Mouse (Mus musculus) embryonic fibroblast, embryonic 13.5 days (primary cell): Measurements from ENCODE around the gene Dsn1. TPM values are rescaled to one million over a fixed set of nuclear protein-coding genes. Genes with fewer than 3 reads are reported as not detected.

Experiments used
- H3K27ac ChIP-seq: 2 replicates; pipeline ENCODE4 v1.5.1; 2012; ENCODE audit warnings: low read length, control low read depth, inconsistent platforms; ENCODE audit not compliant: insufficient read depth
- H3K4me1 ChIP-seq: 2 replicates; pipeline ENCODE4 v1.6.1; 2011; ENCODE audit warnings: low read length; ENCODE audit not compliant: control insufficient read depth, insufficient read depth
- H3K4me3 ChIP-seq: 2 replicates; pipeline ENCODE4 v1.5.1; 2011; ENCODE audit warnings: mild to moderate bottlenecking, control low read depth, low read length; ENCODE audit not compliant: insufficient read depth
- CTCF ChIP-seq: IDR thresholded peaks from 2 replicates; pipeline ENCODE4 v1.5.1; 2011; ENCODE audit warnings: mild to moderate bottlenecking, control low read depth, low read length, moderate library complexity, borderline replicate concordance; ENCODE audit not compliant: insufficient read depth
- POLR2A ChIP-seq: IDR thresholded peaks from 2 replicates; pipeline ENCODE4 v1.6.1; 2011; ENCODE audit warnings: low read depth, mild to moderate bottlenecking, control low read depth, low read length, moderate library complexity
- polyA plus RNA-seq: library from polyadenylated mRNA; stranded (reverse); fragments of >200 nt; gene quantifications from 2 replicates; pipeline ENCODE4 v1.2.4, GENCODE M21; 2011; ENCODE audit warnings: low read depth; ENCODE audit not compliant: missing spikeins, insufficient read length

Dsn1 gene
- polyA plus RNA-seq, 1 experiment = 26.0 TPM

GRCm38 (mm10) chr2:157046956-157047355 lies 40.0 kb upstream of the Dsn1 start:
- Histone ChIP-seq H3K4me1 (no peaks in the 10 kb centered on the region), H3K27ac (no peak overlapping the region), H3K4me3 (no peak overlapping the region)
- TF ChIP-seq CTCF (no peak), POLR2A (no peak)

GRCm38 (mm10) chr2:157045932-157046331 lies 39.0 kb upstream of the Dsn1 start:
- TF ChIP-seq CTCF (no peak), POLR2A (no peak)
- no peak overlapping the region for H3K4me3 ChIP-seq
- H3K27ac ChIP-seq = no peak overlapping the region
- no peaks in the 10 kb centered on the region for H3K4me1 ChIP-seq

- TF ChIP-seq CTCF = peak; percentile 23; the same call in 1 of the 2 replicates
- TF ChIP-seq POLR2A = no peak
- no peaks in the 10 kb centered on the region for H3K4me1 ChIP-seq
- no peak overlapping the region for H3K4me3 ChIP-seq
- H3K27ac ChIP-seq = no peak overlapping the region
Observed at GRCm38 (mm10) chr2:157043987-157044386, 37.0 kb upstream of the Dsn1 start.

- no peak overlapping the region for H3K4me3 ChIP-seq
- TF ChIP-seq POLR2A = no peak
- TF ChIP-seq CTCF = no peak
- H3K4me1 ChIP-seq = no peaks in the 10 kb centered on the region
- H3K27ac ChIP-seq = no peak overlapping the region
Observed at GRCm38 (mm10) chr2:157043556-157043955, 36.6 kb upstream of the Dsn1 start.

- H3K4me1 ChIP-seq = no peaks in the 10 kb centered on the region
- TF ChIP-seq CTCF = no peak
- no peak for TF ChIP-seq POLR2A
- H3K4me3 ChIP-seq = no peak overlapping the region
- H3K27ac ChIP-seq = no peak overlapping the region
Observed at GRCm38 (mm10) chr2:157041421-157041820, 34.5 kb upstream of the Dsn1 start.

GRCm38 (mm10) chr2:157040649-157041046 lies 33.7 kb upstream of the Dsn1 start:
- Histone ChIP-seq H3K4me3 (no peak overlapping the region), H3K4me1 (no peaks in the 10 kb centered on the region), H3K27ac (no peak overlapping the region)
- TF ChIP-seq POLR2A (no peak), CTCF (no peak)

- TF ChIP-seq POLR2A = no peak
- TF ChIP-seq CTCF = peak; percentile 26; the same call in 1 of the 2 replicates
- H3K4me3 ChIP-seq = no peak overlapping the region
- no peak overlapping the region for H3K27ac ChIP-seq
- no peaks in the 10 kb centered on the region for H3K4me1 ChIP-seq
Observed at GRCm38 (mm10) chr2:157039900-157040648, 33.1 kb upstream of the Dsn1 start.

- no peak overlapping the region for H3K4me3 ChIP-seq
- no peak overlapping the region for H3K27ac ChIP-seq
- H3K4me1 ChIP-seq = no peaks in the 10 kb centered on the region
- no peak for TF ChIP-seq POLR2A
- no peak for TF ChIP-seq CTCF
Observed at GRCm38 (mm10) chr2:157037303-157037702, 30.3 kb upstream of the Dsn1 start.

GRCm38 (mm10) chr2:157036400-157036799 lies 29.4 kb upstream of the Dsn1 start:
- Histone ChIP-seq H3K27ac (no peak overlapping the region), H3K4me1 (no peaks in the 10 kb centered on the region), H3K4me3 (no peak overlapping the region)
- TF ChIP-seq CTCF = no peak
- TF ChIP-seq POLR2A = no peak

- H3K27ac ChIP-seq = no peak overlapping the region
- no peaks in the 10 kb centered on the region for H3K4me1 ChIP-seq
- H3K4me3 ChIP-seq = no peak overlapping the region
- no peak for TF ChIP-seq POLR2A
- no peak for TF ChIP-seq CTCF
Observed at GRCm38 (mm10) chr2:157035371-157035770, 28.4 kb upstream of the Dsn1 start.
